20 mouse cellular contexts compared by ENCODE assay signal in genomic region chrX:161689336-161689735, GRCm38 (mm10). TPM values are rescaled to one million over a fixed set of nuclear protein-coding genes. Genes with fewer than 3 reads are reported as not detected.
DNase-seq lines count a peak whose midpoint lies in the region; ATAC-seq and TF ChIP-seq lines count a peak whose summit lies in the region.
"Had no signal": no experiment of that assay in that cellular context is flagged by ENCODE, and none has a peak within 500 bp of the region (broad histone marks: within the 10 kb centered on the region; RNA-seq: fewer than 3 reads in every experiment).

No protein-coding gene starts in this region.

- DNase-seq in cerebellum, postnatal 25 days, result peak; percentile 18 to 31
- DNase-seq in cerebellum, adult 9-10 months, result no peak
- DNase-seq in left cerebral cortex, postnatal 4 days, result peak; percentile 0
- DNase-seq in left cerebral cortex, adult 2 months (ENCODE audit: extremely low spot score in 1 of 2, low spot score in 2 of 2), result no peak
- DNase-seq in gastrocnemius, postnatal 25 days, result peak; percentile 44
- DNase-seq in layer of hippocampus, postnatal 14 days (ENCODE audit: low spot score in 2 of 2), result no peak
- DNase-seq: embryo, embryonic 11 days; kidney, adult 18-20 months; kidney, postnatal 14 days; lung, postnatal 10 days; thymus, adult 18-20 months had no signal

- TF ChIP-seq CTCF in left cerebral cortex, adult 2 months (IDR thresholded peaks at IDR 0.05), result no peak

- intact Hi-C loops in left cerebral cortex, postnatal 4 days (cut with DNase I), result no loop called here
- intact Hi-C loops in left cerebral cortex, adult 2 months (cut with DNase I), result no loop called here

- no peak overlapping the region for H3K27ac ChIP-seq in left cerebral cortex, adult 2 months
- H3K27ac ChIP-seq: forebrain, embryonic 12.5 days; heart, embryonic 15.5 days; hindbrain, embryonic 15.5 days; limb, embryonic 15.5 days; midbrain, embryonic 15.5 days had no signal

- no peak overlapping the region for H3K4me3 ChIP-seq in left cerebral cortex, adult 2 months
- H3K4me3 ChIP-seq: forebrain, embryonic 12.5 days; heart, embryonic 15.5 days; hindbrain, embryonic 15.5 days; limb, embryonic 15.5 days; midbrain, embryonic 15.5 days had no signal

- ATAC-seq in granulocyte monocyte progenitor cell, adult 5-6 weeks (replicated peaks; ENCODE audit: poor library complexity, severe bottlenecking), result no peak
- ATAC-seq: activated CD4-positive, CD25-positive, alpha-beta regulatory T cell, adult 4 months; midbrain, embryonic 15.5 days; Patski had no signal

RNA-seq across cellular contexts. Expression of gene Rai2, which starts 27.5 kb away (rescaled TPM):
- total RNA-seq in left cerebral cortex, postnatal 4 days (2021), result 10 to 100 TPM; 12.8 to 15.6 TPM
- 10 to 100 TPM; 15.3 to 18.0 TPM for total RNA-seq in left cerebral cortex, adult 2 months (2021)
- total RNA-seq in gastrocnemius, postnatal 25 days (2021), result 10 to 100 TPM; 21.1 to 21.4 TPM
- total RNA-seq in granulocyte monocyte progenitor cell, adult 5-6 weeks (2014; fragmentation: Nextera tagmentation), result not detected in 2 replicates
- not detected in 2 replicates for total RNA-seq in granulocyte monocyte progenitor cell, adult 5-6 weeks (2017)
- total RNA-seq in layer of hippocampus, postnatal 14 days (2021), result 10 to 100 TPM in 1 of 2 experiments, 1 to 10 TPM in 1; 7.3 to 15.4 TPM
- total RNA-seq: megakaryocyte, adult 5-6 weeks had no signal

Comparison
In these comparisons a context has a peak if more than half of its experiments do, and no peak if none do; other contexts are left out.
1. DNase-seq: peak in cerebellum, postnatal 25 days (2 of 2), left cerebral cortex, postnatal 4 days (single experiment) and gastrocnemius, postnatal 25 days (single experiment); none in cerebellum, adult 9-10 months (single experiment), left cerebral cortex, adult 2 months (0 of 2) and layer of hippocampus, postnatal 14 days (0 of 2).
2. RNA of gene Rai2, which starts 27.5 kb away (total RNA-seq): 21.1 to 21.4 TPM in gastrocnemius, postnatal 25 days, 15.3 to 18.0 TPM in left cerebral cortex, adult 2 months, 12.8 to 15.6 TPM in left cerebral cortex, postnatal 4 days and 7.3 to 15.4 TPM in layer of hippocampus, postnatal 14 days; not detected in granulocyte monocyte progenitor cell, adult 5-6 weeks; every median in the first group is over 4 times any median in the second.